Mouse (Mus musculus) adrenal gland, adult (tissue): ENCODE measurements at regions not wholly inside any gene's neighbourhood (a gene's known extent, or its start where the extent isn't known, plus 50 kb on each side); places are given as distances from the start of the nearest gene placed in this dataset.

Experiments used
- DNase-seq, 2 experiments: peaks; one replicate each; pipeline ENCODE4 v3.0.0; 2022 to 2023; ENCODE audit warnings: low spot score in 1 of 2; ENCODE audit not compliant: inconsistent age in 2 of 2

DNA sequence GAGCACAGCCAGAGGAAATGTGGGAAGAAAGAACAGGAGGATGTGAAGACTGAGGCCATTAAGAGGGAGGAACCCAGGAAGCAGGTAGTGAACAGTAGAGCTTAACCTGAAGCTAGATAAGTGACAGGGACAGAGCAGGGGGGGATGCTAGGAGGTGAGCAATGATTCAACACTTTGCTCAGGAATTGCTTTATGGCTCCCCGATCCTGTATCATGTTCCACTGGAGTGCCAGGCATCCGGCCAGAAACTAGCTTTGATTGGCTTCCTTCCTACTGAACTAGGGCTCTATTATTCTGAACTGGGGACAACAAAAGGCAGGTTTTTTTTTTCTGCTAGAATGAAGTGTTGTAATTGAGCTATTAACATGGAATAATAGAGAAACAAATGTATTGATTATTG is 493.1 kb upstream of the Fat3 start:
- no peak for DNase-seq

DNA sequence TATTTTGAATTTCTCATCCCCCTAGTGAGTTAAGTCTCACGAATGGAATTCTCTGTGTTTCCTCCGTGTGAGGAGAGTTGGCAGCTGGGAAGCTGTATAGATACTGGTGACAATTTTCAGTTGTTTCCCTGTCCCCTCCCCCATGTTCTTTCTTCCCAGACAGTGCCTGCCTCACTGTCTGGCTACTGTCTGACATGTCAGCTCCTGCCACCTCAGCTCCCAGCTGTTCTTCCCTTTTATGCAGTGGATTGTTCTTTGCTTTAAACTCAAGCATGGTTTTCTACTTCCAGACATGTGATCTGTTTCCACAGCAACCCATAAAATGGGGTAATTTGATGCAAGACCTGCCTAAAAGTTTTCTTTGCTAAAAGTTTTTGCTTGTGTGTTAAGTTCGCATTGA is 487.0 kb upstream of the Fat3 start:
- no peak for DNase-seq

- peak in 1 of 2 experiments; percentile 59 for DNase-seq
Measured at GRCm38 (mm10) chr9:16977321-16977720, 476.2 kb upstream of the Fat3 start.

DNA sequence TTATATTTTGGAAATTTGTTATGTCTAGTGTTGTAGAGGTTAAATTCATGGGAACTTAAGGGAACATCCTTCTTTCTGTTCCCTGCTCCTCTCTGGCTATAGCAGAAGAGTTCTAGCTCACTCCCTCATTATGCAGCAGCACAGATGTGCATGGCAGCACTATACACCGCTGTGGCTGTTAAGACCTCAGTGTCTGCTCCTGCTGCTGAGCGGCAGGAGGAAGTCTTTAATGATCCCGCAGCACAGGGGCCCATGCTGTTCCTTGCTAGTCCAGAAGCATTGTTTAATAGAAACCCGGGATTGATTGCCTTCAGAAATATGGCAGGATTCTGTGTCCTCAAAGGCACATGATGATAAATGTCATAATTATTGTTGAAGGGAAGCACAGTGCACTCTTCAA is 469.3 kb upstream of the Fat3 start:
- DNase-seq = no peak

GRCm38 (mm10) chr9:16933602-16934001 is 432.5 kb upstream of the Fat3 start:
- DNase-seq = peak in 1 of 2 experiments; percentile 23

DNA sequence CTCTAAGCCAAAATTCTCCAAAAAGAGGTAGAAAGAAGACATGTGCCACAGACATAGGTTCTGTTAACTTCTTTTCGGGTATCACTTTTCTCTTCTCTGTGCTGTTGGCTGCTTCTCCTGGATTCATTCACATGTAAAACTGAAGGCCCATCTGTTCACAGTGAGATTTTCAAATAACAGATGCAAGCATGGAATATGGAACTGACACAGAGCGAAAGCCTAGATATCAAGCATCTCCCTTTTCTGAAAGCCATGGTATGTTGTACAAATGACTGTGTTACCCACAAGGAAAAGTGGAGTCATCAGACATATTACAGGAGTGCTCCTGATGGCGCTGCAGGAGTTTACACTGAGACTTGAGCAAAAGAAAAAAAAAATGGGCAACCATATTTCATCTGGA is 430.5 kb upstream of the Fat3 start:
- no peak for DNase-seq

- peak in 1 of 2 experiments; percentile 16 for DNase-seq
Measured at GRCm38 (mm10) chr9:16926315-16926984, 425.4 kb upstream of the Fat3 start.

DNA sequence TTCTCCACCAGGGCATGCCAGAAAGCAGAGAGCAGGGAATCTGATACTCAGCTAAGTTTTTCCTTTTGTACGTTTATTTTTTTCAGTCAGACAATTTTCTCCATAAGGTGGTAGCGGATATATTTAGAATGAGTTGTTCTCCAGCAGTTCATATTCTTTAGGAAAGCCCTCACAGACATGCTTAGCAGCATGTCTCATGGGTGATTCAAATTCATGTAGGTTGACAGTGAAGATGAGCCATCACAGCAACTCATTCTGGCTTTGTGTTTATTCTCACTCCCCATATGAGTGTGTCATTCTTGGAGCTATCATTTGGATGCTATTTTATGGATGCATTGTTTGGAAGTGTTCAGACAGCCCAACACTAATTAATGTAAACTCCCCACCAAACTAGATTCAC is 424.2 kb upstream of the Fat3 start:
- DNase-seq = no peak

- DNase-seq = no peak
Measured at GRCm38 (mm10) chr9:16906155-16906554, 405.1 kb upstream of the Fat3 start.

DNA sequence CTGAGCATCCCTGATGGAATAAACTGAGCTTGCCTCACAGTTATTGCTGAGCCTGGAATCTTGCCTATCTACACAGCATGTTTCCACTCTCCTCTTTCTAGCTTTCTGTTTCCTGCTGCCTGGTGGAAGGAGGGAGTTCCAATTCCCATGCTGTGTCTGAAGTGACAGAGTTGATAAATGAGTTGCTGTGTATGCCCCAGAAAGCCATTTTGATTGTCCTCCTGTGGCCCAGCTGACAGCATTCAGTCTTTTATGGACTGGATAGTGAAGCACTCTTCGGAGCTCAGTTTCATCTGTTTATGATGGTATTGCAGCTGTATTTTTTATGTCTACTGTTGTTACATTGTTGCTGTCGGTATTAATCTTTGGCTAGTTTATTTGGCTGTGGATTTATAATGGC is 398.0 kb upstream of the Fat3 start:
- no peak for DNase-seq

- DNase-seq = no peak
Measured at GRCm38 (mm10) chr9:16852458-16853026, 351.5 kb upstream of the Fat3 start.

DNA sequence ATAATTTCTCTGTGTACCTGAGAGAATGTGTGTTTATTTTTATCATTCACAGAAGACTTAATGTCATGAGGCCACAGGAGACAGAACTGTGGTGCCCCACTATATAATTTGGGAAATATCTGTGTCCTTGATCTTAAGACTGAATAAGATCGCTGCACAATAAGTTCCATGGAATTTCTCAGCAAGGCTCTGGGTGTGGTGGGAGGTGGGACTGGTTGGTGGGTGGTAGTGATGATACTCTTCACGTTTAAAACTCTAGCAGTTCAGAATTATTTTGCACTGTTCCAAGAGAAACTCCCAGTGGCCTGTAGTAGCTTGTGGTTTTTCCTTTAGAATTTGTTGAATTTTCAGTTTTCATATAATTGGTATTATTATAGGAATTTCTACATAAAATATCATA is 307.4 kb upstream of the Fat3 start:
- DNase-seq = no peak

DNA sequence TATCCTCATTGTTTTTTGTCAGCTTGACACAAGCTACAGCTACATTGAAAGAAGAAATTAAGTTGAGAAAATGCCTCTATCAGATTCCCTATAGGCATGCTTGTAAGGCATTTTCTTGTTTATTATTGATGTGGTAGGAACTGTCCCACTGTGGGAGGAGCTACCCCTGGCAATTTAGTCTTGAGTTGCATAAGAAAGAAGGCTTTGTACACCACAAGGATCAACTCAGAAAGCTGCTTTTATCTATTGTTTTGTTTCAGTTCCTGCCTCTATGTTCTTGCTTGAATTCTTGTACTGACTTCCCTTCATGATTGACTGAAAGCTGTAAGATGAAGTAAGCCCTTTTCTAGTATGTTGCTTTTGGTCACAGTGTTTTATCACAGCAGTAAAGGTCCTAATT is 271.8 kb upstream of the Fat3 start:
- DNase-seq = no peak

- no peak for DNase-seq
Measured at GRCm38 (mm10) chr9:16727653-16728052, 226.6 kb upstream of the Fat3 start.

- DNase-seq = no peak
Measured at GRCm38 (mm10) chr9:16702431-16702830, 201.3 kb upstream of the Fat3 start.

GRCm38 (mm10) chr9:16661527-16661926 is 160.4 kb upstream of the Fat3 start:
- DNase-seq = no peak

GRCm38 (mm10) chr9:16660940-16661339 is 159.9 kb upstream of the Fat3 start:
- no peak for DNase-seq
